Mouse (Mus musculus) C2C12 (cell line): ENCODE results near the gene Pltp. TPM values are rescaled to one million over a fixed set of nuclear protein-coding genes. Genes with fewer than 3 reads are reported as not detected.

Experiments
- H3K27me3 ChIP-seq: one replicate; pipeline ENCODE4 v1.6.1; 2011; ENCODE audit not compliant: control insufficient read depth, insufficient read depth, insufficient read length
- H3K36me3 ChIP-seq: one replicate; pipeline ENCODE4 v1.6.1; 2011; ENCODE audit not compliant: control insufficient read depth, insufficient read depth
- H3K4me3 ChIP-seq: one replicate; pipeline ENCODE4 v1.5.1; 2011; ENCODE audit warnings: mild to moderate bottlenecking, control low read depth; ENCODE audit not compliant: poor library complexity, insufficient read depth, severe bottlenecking
- H3K79me2 ChIP-seq: one replicate; pipeline ENCODE4 v1.6.1; 2011; ENCODE audit not compliant: control insufficient read depth, insufficient read depth
- H3K79me3 ChIP-seq: one replicate; pipeline ENCODE4 v1.6.1; 2011; ENCODE audit warnings: low read depth, control low read depth
- H3ac ChIP-seq: one replicate; pipeline ENCODE3; 2011; ENCODE audit warnings: low read depth; ENCODE audit not compliant: control insufficient read depth, insufficient read length
- CEBPB ChIP-seq: IDR thresholded peaks from one replicate; pipeline ENCODE4 v1.6.1; 2011; ENCODE audit warnings: low read depth, mild to moderate bottlenecking, control low read depth, moderate library complexity
- CTCF ChIP-seq: IDR thresholded peaks from one replicate; pipeline ENCODE4 v1.5.1; 2011; ENCODE audit not compliant: control insufficient read depth, insufficient read depth, insufficient read length
- FOSL1 ChIP-seq: IDR thresholded peaks from one replicate; pipeline ENCODE4 v1.8.0; 2011; ENCODE audit warnings: mild to moderate bottlenecking, low read length; ENCODE audit not compliant: poor library complexity, insufficient read depth, severe bottlenecking
- MAX ChIP-seq: IDR thresholded peaks from one replicate; pipeline ENCODE4 v1.6.1; 2011; ENCODE audit warnings: mild to moderate bottlenecking, control low read depth
- MYOD1 ChIP-seq: IDR thresholded peaks from one replicate; pipeline ENCODE4 v1.6.1; 2011; ENCODE audit warnings: low read depth; ENCODE audit not compliant: control insufficient read depth, insufficient read length
- MYOG ChIP-seq: IDR thresholded peaks from one replicate; pipeline ENCODE4 v1.6.1; 2011; ENCODE audit not compliant: control insufficient read depth, insufficient read length; ENCODE audit errors: extremely low read depth
- USF1 ChIP-seq: IDR thresholded peaks from one replicate; pipeline ENCODE4 v1.6.1; 2011; ENCODE audit warnings: low read depth, mild to moderate bottlenecking, control low read depth, moderate library complexity
- polyA plus RNA-seq: library from polyadenylated mRNA; unstranded; fragments of >200 nt; fragmentation: generic; extraction: Trizol; gene quantifications from one replicate; pipeline ENCODE4 v1.2.1, GENCODE M21; 2012; ENCODE audit warnings: missing spikeins

The Pltp gene
- polyA plus RNA-seq, 1 experiment = 13.3 TPM

DNA sequence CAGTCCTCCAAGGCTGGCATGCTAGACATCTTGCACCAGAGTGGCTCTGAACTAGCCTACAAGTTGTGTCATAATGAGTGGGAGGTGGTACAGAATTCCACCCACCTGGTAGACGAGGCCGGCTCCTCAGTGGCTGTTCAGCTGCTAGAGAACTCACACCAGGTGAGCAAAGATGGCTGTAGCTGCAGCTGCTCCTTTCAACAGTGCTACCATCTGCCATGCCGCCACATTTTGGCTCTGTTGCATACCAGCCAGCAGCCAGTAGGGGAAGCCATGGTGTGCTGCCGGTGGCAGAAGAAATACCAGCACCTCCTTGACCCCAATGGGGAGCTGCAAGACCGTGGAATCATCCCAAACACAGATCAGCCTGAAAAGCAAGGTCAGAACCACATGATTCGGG, 36.5 kb downstream of the Pltp start:
- Histone ChIP-seq H3K27me3 (no peaks in the 10 kb centered on the region), H3ac (no peak overlapping the region), H3K36me3 (peaks cover 25% of the 10 kb centered on the region), H3K79me2 (peaks cover 21% of the 10 kb centered on the region), H3K79me3 (peaks cover 7% of the 10 kb centered on the region), H3K4me3 (no peak overlapping the region)
- TF ChIP-seq FOSL1 = no peak
- no peak for TF ChIP-seq MYOD1
- TF ChIP-seq MAX = no peak
- no peak for TF ChIP-seq USF1
- TF ChIP-seq MYOG = no peak
- TF ChIP-seq CEBPB = no peak
- TF ChIP-seq CTCF = no peak

DNA sequence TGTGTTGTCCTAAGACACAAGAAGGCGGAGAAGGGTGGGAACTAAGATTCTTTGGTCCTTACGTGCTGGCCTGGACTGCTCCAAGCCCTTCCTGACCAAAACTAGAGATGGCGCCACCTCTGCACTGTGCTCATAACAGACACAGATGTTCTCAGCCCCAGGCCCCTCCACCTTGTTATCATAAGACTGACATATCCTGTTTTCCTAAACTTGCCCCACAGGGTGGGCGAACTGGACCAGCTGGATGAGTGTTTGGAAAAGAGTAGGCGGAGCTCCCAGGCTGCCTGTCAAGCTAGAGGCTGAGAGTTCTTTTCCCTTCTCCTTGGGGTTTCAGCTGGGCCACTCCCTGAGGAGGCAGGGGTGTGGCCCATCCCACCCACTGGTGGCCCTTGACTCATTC, 39.8 kb downstream of the Pltp start:
- no peak overlapping the region for H3ac ChIP-seq

GRCm38 (mm10) chr2:164817206-164817605, 40.3 kb downstream of the Pltp start:
- TF ChIP-seq CTCF = no peak
- TF ChIP-seq MYOG = no peak
- no peak for TF ChIP-seq MAX
- TF ChIP-seq USF1 = no peak
- no peak for TF ChIP-seq FOSL1
- no peak for TF ChIP-seq MYOD1
- no peak for TF ChIP-seq CEBPB
- H3K27me3 ChIP-seq = no peaks in the 10 kb centered on the region
- no peak overlapping the region for H3K4me3 ChIP-seq
- no peak overlapping the region for H3ac ChIP-seq
- peaks cover 8% of the 10 kb centered on the region for H3K36me3 ChIP-seq
- no peaks in the 10 kb centered on the region for H3K79me3 ChIP-seq
- no peaks in the 10 kb centered on the region for H3K79me2 ChIP-seq

More for the DNA sequence above, 39.8 kb downstream of the Pltp start:
- Histone ChIP-seq H3K27me3 (no peaks in the 10 kb centered on the region), H3K79me3 (no peaks in the 10 kb centered on the region), H3K36me3 (peaks cover 8% of the 10 kb centered on the region), H3K79me2 (no peaks in the 10 kb centered on the region), H3K4me3 (no peak overlapping the region)
- no peak for TF ChIP-seq MYOG
- TF ChIP-seq USF1 = no peak
- TF ChIP-seq CEBPB = no peak
- no peak for TF ChIP-seq CTCF
- TF ChIP-seq MAX = no peak
- no peak for TF ChIP-seq FOSL1
- no peak for TF ChIP-seq MYOD1

DNA sequence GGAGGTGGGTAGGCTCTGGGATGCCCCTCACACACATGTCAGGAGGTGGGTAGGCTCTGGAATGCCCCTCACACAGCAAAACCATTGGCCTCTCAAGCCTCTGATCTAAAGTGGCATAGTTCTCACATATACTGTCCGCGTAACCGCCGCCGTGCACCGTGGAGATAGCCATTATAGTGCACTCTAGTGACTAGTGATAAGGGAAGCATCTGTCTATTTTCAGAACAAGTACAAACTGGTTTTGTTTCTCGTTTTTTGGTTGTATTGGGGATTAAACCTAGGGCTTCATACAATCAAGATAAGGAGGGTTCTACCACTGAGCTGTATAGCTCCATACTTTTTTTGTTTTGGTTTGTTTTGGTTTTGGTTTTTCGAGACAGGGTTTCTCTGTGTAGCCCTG, 41.7 kb downstream of the Pltp start:
- TF ChIP-seq CTCF = no peak
- no peak for TF ChIP-seq FOSL1
- TF ChIP-seq MYOG = no peak
- no peak for TF ChIP-seq CEBPB
- no peak for TF ChIP-seq USF1
- no peak for TF ChIP-seq MYOD1
- Histone ChIP-seq H3K27me3 (no peaks in the 10 kb centered on the region), H3K4me3 (no peak overlapping the region), H3ac (no peak overlapping the region), H3K36me3 (peaks cover 8% of the 10 kb centered on the region), H3K79me3 (no peaks in the 10 kb centered on the region), H3K79me2 (no peaks in the 10 kb centered on the region)

GRCm38 (mm10) chr2:164815348-164815747, 42.2 kb downstream of the Pltp start:
- TF ChIP-seq MAX = no peak
- no peak for TF ChIP-seq FOSL1
- TF ChIP-seq CEBPB = no peak
- no peak for TF ChIP-seq USF1
- TF ChIP-seq MYOG = no peak
- TF ChIP-seq CTCF = no peak
- no peak for TF ChIP-seq MYOD1
- H3K27me3 ChIP-seq = no peaks in the 10 kb centered on the region
- H3K79me3 ChIP-seq = no peaks in the 10 kb centered on the region
- no peaks in the 10 kb centered on the region for H3K79me2 ChIP-seq
- peaks cover 5% of the 10 kb centered on the region for H3K36me3 ChIP-seq
- no peak overlapping the region for H3ac ChIP-seq
- H3K4me3 ChIP-seq = no peak overlapping the region

DNA sequence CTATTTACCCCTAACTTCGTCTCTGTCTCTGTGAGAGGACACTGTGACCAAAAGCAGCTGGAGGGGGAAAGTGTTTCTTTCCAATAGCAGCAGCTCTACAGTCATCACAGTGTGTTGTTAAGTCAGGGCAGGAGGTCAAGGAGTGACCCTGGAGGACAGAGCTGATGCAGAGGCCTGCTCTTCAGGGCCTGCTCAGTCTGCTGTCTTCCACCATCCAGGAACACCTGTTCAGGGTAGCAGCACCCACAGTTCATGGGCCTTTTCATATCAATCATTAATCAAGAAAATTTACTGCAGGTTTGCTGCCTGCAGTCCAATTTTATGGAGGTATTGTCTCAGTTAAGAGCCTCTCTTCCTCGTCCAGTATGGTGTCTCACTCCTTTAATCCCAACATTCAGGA, 44.0 kb downstream of the Pltp start:
- no peaks in the 10 kb centered on the region for H3K79me3 ChIP-seq
- no peak for TF ChIP-seq FOSL1
- no peak for TF ChIP-seq MYOG
- TF ChIP-seq MYOD1 = no peak
- no peak for TF ChIP-seq CTCF
- TF ChIP-seq CEBPB = no peak
- no peak for TF ChIP-seq USF1
- TF ChIP-seq MAX = no peak
- H3K79me2 ChIP-seq = no peaks in the 10 kb centered on the region
- H3ac ChIP-seq = no peak overlapping the region
- H3K27me3 ChIP-seq = no peaks in the 10 kb centered on the region
- no peak overlapping the region for H3K4me3 ChIP-seq
- no peaks in the 10 kb centered on the region for H3K36me3 ChIP-seq
